Mouse (Mus musculus) thymus, adult 2 months (tissue): ENCODE measurements at regions not wholly inside any gene's neighbourhood (a gene's known extent, or its start where the extent isn't known, plus 50 kb on each side); places are given as distances from the start of the nearest gene placed in this dataset.

Source experiments
- DNase-seq: peaks from one replicate; pipeline ENCODE4 v3.0.0; 2021
- H3K27ac ChIP-seq: fragments of 200-500 bp; 2 replicates; pipeline ENCODE4 v1.5.1; 2012; ENCODE audit warnings: low read length, control low read depth; ENCODE audit not compliant: control insufficient read depth, insufficient read depth
- H3K27me3 ChIP-seq: fragments of 200-500 bp; 2 replicates; pipeline ENCODE4 v1.6.1; 2012; ENCODE audit warnings: mild to moderate bottlenecking, low read length, moderate library complexity, mixed read lengths; ENCODE audit not compliant: control insufficient read depth, insufficient read depth
- H3K36me3 ChIP-seq: fragments of 200-500 bp; 2 replicates; pipeline ENCODE4 v1.6.1; 2012; ENCODE audit warnings: mild to moderate bottlenecking, low read length, moderate library complexity; ENCODE audit not compliant: control insufficient read depth, insufficient read depth
- H3K4me1 ChIP-seq: fragments of 200-500 bp; replicated peaks from 2 replicates; pipeline ENCODE4 v1.6.1; 2012; ENCODE audit warnings: low read length; ENCODE audit not compliant: control insufficient read depth, insufficient read depth
- H3K4me3 ChIP-seq: fragments of 200-500 bp; 2 replicates; pipeline ENCODE4 v1.5.1; 2012; ENCODE audit warnings: mild to moderate bottlenecking, low read length, control low read depth, moderate library complexity; ENCODE audit not compliant: control insufficient read depth, insufficient read depth
- CTCF ChIP-seq: fragments of 200-500 bp; IDR thresholded peaks from 2 replicates; pipeline ENCODE4 v1.5.1; 2012; ENCODE audit warnings: mild to moderate bottlenecking, control low read depth, low read length, moderate library complexity, borderline replicate concordance; ENCODE audit not compliant: control insufficient read depth, poor library complexity, insufficient read depth; ENCODE audit errors: extremely low read depth
- POLR2A ChIP-seq: fragments of 200-500 bp; IDR thresholded peaks from 2 replicates; pipeline ENCODE4 v1.6.1; 2012; ENCODE audit warnings: mild to moderate bottlenecking, low read length, control low read depth, moderate library complexity; ENCODE audit not compliant: control insufficient read depth, poor library complexity, insufficient read depth; ENCODE audit errors: extremely low read depth
- whole genome bisulfite sequencing: fragments of 180-500 bp; shearing (Covaris S2); methylation state at CpG from one replicate; pipeline ENCODE4 v1.1.7; 2018; 5-methylcytosine and 5-hydroxymethylcytosine counted together

GRCm38 (mm10) chr14:106581886-106582285, 475.9 kb downstream of the Trim52 start:
- 92% methylated on average over 6 of the region's 6 CpGs for WGBS
- Histone ChIP-seq H3K36me3 (no peaks in the 10 kb centered on the region), H3K4me1 (no peaks in the 10 kb centered on the region), H3K4me3 (no peak overlapping the region), H3K27me3 (no peaks in the 10 kb centered on the region), H3K27ac (no peak overlapping the region)
- TF ChIP-seq CTCF (no peak), POLR2A (no peak)
- DNase-seq: no peak

GRCm38 (mm10) chr14:106593352-106593751, 487.4 kb downstream of the Trim52 start:
- Histone ChIP-seq H3K4me1 (no peaks in the 10 kb centered on the region), H3K27ac (no peak overlapping the region), H3K36me3 (no peaks in the 10 kb centered on the region), H3K4me3 (no peak overlapping the region), H3K27me3 (no peaks in the 10 kb centered on the region)
- WGBS: 87% methylated on average over 9 of the region's 9 CpGs
- DNase-seq: no peak
- TF ChIP-seq POLR2A (no peak), CTCF (no peak)

GRCm38 (mm10) chr14:106593980-106594379, 488.0 kb downstream of the Trim52 start:
- no peaks in the 10 kb centered on the region for H3K4me1 ChIP-seq
- TF ChIP-seq POLR2A (no peak), CTCF (no peak)
- no peak for DNase-seq
- H3K4me3 ChIP-seq: no peak overlapping the region
- no peaks in the 10 kb centered on the region for H3K27me3 ChIP-seq
- no peak overlapping the region for H3K27ac ChIP-seq
- no peaks in the 10 kb centered on the region for H3K36me3 ChIP-seq
- WGBS: 88% methylated on average over 3 of the region's 3 CpGs

DNA sequence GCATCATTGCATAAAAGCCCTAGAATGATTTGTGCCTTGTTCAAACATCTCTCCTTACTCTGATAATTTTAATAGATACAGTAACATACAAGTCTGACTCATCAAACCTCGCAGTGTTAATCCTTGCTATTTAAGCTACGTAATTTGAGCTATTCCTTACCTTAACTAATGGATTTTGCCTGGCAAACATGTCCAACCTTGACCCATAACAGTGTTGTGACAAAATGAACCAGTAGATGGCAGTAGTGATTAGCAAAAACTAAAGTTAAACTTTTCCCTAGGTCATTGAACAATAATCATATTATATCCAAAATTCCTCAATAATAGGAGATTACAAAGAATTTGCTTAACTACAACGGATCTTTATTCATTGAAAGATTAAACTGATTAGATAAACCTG, 501.0 kb downstream of the Trim52 start:
- DNase-seq: no peak
- 18% methylated on average over 3 of the region's 3 CpGs for WGBS
- Histone ChIP-seq H3K4me3 (no peak overlapping the region), H3K4me1 (no peaks in the 10 kb centered on the region), H3K36me3 (no peaks in the 10 kb centered on the region), H3K27me3 (no peaks in the 10 kb centered on the region), H3K27ac (no peak overlapping the region)
- no peak for TF ChIP-seq CTCF
- no peak for TF ChIP-seq POLR2A

DNA sequence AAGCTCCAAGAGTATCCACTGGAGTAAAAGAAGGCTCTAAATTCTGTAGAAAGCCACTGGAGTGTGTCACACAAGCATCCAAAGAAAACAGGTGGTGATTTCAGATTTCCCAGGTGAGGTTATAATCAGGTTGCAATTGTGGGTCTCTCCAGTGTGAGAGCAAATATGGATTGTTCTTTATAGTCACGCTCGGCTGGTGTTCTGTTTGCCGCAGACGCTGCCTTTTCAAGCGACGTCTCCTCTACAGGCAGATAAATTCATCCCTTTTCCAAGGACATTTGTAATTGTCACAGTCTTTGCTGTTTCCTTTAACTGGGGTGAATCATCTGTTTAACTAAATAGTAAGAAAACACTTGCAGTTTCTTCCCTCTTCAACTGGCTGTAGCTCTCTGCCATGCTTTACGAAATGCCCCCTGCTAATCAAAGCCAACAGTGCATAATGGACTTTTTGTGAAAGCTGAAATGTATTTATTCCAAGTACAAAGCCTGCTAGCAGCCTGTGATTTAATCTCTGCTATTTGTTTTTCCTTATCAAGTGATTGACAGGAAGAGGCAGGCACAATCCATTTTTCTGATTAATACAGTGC, 502.4 kb downstream of the Trim52 start:
- WGBS: 82% methylated on average over 7 of the region's 7 CpGs

More for the DNA sequence above, 502.4 kb downstream of the Trim52 start:
- TF ChIP-seq CTCF (no peak), POLR2A (no peak)
- Histone ChIP-seq H3K4me3 (no peak overlapping the region), H3K4me1 (no peaks in the 10 kb centered on the region), H3K27ac (no peak overlapping the region), H3K36me3 (no peaks in the 10 kb centered on the region), H3K27me3 (no peaks in the 10 kb centered on the region)
- DNase-seq: no peak
